Mouse (Mus musculus): ENCODE results near the gene Map3k9.

The Map3k9 gene

GRCm38 (mm10) chr12:81810417-81810816 lies 29.4 kb upstream of the Map3k9 start:
- Histone ChIP-seq H3K27me3 (ENCODE audit: insufficient read depth, low read length) (peaks cover 25% of the 10 kb centered on the region), H3K36me3 (ENCODE audit: insufficient read depth, low read length) (no peaks in the 10 kb centered on the region), H3K4me3 (replicated peaks; ENCODE audit: low read length) (no peak overlapping the region), H3K4me1 (replicated peaks; ENCODE audit: low read depth, low read length) (peaks cover 21% of the 10 kb centered on the region), H3K9me3 (ENCODE audit: low read length) (no peaks in the 10 kb centered on the region)
- TF ChIP-seq NANOG (IDR thresholded peaks at IDR 0.05; ENCODE audit: borderline replicate concordance, low read length), result no peak
- TF ChIP-seq POU5F1 (IDR thresholded peaks at IDR 0.05; ENCODE audit: borderline replicate concordance, low read length), result no peak

DNA sequence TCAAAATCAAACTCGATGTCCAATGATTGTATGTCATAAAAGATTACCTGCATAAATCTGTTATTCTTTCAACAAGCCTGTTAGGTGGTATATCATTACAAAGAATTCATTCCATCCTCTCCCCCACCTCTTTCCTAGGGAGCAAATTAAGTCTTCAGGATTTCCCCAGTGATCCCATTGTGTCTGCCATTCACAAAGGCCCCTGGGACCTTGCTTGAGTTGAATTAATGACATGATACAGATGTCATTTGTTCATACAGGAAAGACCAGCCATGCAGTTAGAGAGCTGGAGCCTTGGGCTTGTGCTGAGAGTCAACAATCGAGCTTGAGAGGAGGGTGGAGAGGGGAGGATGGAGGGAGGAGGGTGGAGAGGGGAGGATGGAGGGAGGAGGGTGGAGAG lies 27.6 kb upstream of the Map3k9 start:
- Histone ChIP-seq H3K4me3 (replicated peaks; ENCODE audit: low read length) (no peak overlapping the region), H3K36me3 (ENCODE audit: insufficient read depth, low read length) (no peaks in the 10 kb centered on the region), H3K27me3 (ENCODE audit: insufficient read depth, low read length) (peaks cover 25% of the 10 kb centered on the region), H3K4me1 (replicated peaks; ENCODE audit: low read depth, low read length) (peaks cover 37% of the 10 kb centered on the region), H3K9me3 (ENCODE audit: low read length) (no peaks in the 10 kb centered on the region)
- TF ChIP-seq CTCF (conservative IDR thresholded peaks at IDR 0.05; ENCODE audit: low read length) (no peak), POU5F1 (IDR thresholded peaks at IDR 0.05; ENCODE audit: borderline replicate concordance, low read length) (no peak), NANOG (IDR thresholded peaks at IDR 0.05; ENCODE audit: borderline replicate concordance, low read length) (no peak)

DNA sequence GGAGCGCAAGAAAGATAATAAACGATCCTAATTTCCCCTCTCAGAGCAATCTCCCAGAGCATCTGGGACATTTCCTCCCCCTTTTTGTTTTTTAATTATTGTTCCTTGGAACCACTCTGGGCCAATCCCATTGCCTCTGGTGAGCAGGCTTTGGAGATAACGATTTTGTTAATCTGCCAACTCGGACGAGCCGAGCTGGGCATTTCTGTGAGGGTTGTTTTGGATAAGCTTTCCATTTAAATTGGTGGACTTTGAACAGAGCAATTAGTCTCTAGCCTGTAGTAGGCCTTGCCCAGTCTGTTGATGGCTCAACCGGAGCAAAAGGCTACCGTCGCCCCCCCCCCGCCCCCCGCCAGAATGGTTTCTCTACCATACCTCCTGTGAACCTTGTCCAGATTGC lies 27.0 kb upstream of the Map3k9 start:
- Histone ChIP-seq H3K4me3 (replicated peaks; ENCODE audit: low read length) (peak overlapping the region; percentile 73; the same call in 1 of the 2 replicates), H3K27me3 (ENCODE audit: insufficient read depth, low read length) (peaks cover 23% of the 10 kb centered on the region), H3K9me3 (ENCODE audit: low read length) (no peaks in the 10 kb centered on the region), H3K4me1 (replicated peaks; ENCODE audit: low read depth, low read length) (peaks cover 43% of the 10 kb centered on the region), H3K36me3 (ENCODE audit: insufficient read depth, low read length) (no peaks in the 10 kb centered on the region)
- TF ChIP-seq NANOG (IDR thresholded peaks at IDR 0.05; ENCODE audit: borderline replicate concordance, low read length) (no peak), CTCF (conservative IDR thresholded peaks at IDR 0.05; ENCODE audit: low read length) (no peak), POU5F1 (IDR thresholded peaks at IDR 0.05; ENCODE audit: borderline replicate concordance, low read length) (no peak)

- H3K4me3 ChIP-seq (replicated peaks; ENCODE audit: low read length), result peak overlapping the region; percentile 73
- peaks cover 48% of the 10 kb centered on the region for H3K4me1 ChIP-seq (replicated peaks; ENCODE audit: low read depth, low read length)
- H3K9me3 ChIP-seq (ENCODE audit: low read length), result peaks cover 3% of the 10 kb centered on the region
- no peak for TF ChIP-seq CTCF (conservative IDR thresholded peaks at IDR 0.05; ENCODE audit: low read length)
- no peak for TF ChIP-seq NANOG (IDR thresholded peaks at IDR 0.05; ENCODE audit: borderline replicate concordance, low read length)
- TF ChIP-seq POU5F1 (IDR thresholded peaks at IDR 0.05; ENCODE audit: borderline replicate concordance, low read length), result no peak
- no peaks in the 10 kb centered on the region for H3K36me3 ChIP-seq (ENCODE audit: insufficient read depth, low read length)
- H3K27me3 ChIP-seq (ENCODE audit: insufficient read depth, low read length), result peaks cover 19% of the 10 kb centered on the region
Observed at GRCm38 (mm10) chr12:81807529-81807837, 26.5 kb upstream of the Map3k9 start.

DNA sequence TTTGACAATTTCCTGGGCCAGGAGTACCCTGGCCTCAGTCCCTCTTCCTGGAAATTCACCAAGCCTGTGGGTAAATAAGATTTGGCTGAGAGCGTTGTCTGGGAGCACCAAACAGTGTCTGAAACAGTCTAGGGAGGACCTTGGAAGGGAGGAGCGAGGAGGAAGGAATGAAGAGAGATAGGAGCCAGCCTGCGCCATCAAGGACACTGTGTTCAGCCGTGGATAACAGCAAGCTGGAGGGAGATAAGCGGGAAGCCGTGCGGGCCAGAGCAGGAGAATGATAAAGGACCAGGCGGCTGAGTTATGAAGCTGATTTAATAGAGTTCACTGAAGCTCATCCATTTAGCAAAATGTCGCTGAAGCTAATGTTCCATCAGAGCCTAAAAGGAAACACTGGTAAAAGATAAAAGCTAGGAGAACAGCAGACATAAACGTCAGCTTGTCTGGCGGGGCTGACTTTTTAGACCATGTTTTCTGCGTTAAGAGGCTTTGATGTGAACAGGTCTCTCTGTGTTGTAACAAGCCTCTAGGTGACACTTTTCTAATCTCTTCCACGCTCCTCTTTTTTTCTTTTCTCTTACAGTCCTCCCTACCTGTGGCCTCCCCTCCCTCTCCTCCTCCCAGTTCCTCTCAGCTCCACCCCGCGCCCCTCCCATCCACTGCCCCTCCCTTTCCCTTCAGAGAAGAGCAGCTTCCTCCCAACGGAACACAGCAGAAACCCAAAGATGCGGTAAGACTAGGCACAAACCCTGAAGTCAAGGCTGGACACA lies 26.0 kb upstream of the Map3k9 start:
- Histone ChIP-seq H3K4me3 (replicated peaks; ENCODE audit: low read length) (peak overlapping the region; percentile 73), H3K4me1 (replicated peaks; ENCODE audit: low read depth, low read length) (peaks cover 53% of the 10 kb centered on the region), H3K36me3 (ENCODE audit: insufficient read depth, low read length) (no peaks in the 10 kb centered on the region), H3K9me3 (ENCODE audit: low read length) (peaks cover 6% of the 10 kb centered on the region), H3K27me3 (ENCODE audit: insufficient read depth, low read length) (peaks cover 18% of the 10 kb centered on the region)
- TF ChIP-seq CTCF (conservative IDR thresholded peaks at IDR 0.05; ENCODE audit: low read length), result no peak
- TF ChIP-seq POU5F1 (IDR thresholded peaks at IDR 0.05; ENCODE audit: borderline replicate concordance, low read length), result no peak
- no peak for TF ChIP-seq NANOG (IDR thresholded peaks at IDR 0.05; ENCODE audit: borderline replicate concordance, low read length)

- no peaks in the 10 kb centered on the region for H3K36me3 ChIP-seq (ENCODE audit: insufficient read depth, low read length)
- H3K4me1 ChIP-seq (replicated peaks; ENCODE audit: low read depth, low read length), result peaks cover 53% of the 10 kb centered on the region
- TF ChIP-seq NANOG (IDR thresholded peaks at IDR 0.05; ENCODE audit: borderline replicate concordance, low read length), result no peak
- no peak for TF ChIP-seq POU5F1 (IDR thresholded peaks at IDR 0.05; ENCODE audit: borderline replicate concordance, low read length)
- TF ChIP-seq CTCF (conservative IDR thresholded peaks at IDR 0.05; ENCODE audit: low read length), result no peak
Observed at GRCm38 (mm10) chr12:81806114-81806513, 25.1 kb upstream of the Map3k9 start.

DNA sequence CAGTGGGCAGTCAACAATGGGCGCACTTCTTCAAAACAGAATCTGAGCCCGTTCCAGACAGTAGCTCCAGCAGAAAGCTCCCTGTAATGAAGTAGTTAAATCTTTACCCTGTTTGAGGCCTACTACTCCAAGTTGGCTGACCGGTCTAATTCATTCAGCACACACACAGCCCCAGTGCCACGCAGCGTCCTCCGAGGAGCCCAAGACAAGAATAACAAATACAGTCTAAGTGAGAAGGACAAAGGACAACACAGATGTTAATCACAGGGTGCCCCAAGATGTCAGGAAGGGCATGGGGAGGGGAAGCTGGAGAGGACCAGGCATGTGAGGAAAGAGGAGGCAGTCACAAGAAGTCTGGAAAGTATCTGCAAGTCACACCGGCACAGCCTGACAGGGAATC lies 22.8 kb upstream of the Map3k9 start:
- H3K4me1 ChIP-seq (replicated peaks; ENCODE audit: low read depth, low read length), result peaks cover 67% of the 10 kb centered on the region

More at GRCm38 (mm10) chr12:81806114-81806513, 25.1 kb upstream of the Map3k9 start:
- Histone ChIP-seq H3K9me3 (ENCODE audit: low read length) (peaks cover 6% of the 10 kb centered on the region), H3K4me3 (replicated peaks; ENCODE audit: low read length) (no peak overlapping the region), H3K27me3 (ENCODE audit: insufficient read depth, low read length) (peaks cover 18% of the 10 kb centered on the region)

DNA sequence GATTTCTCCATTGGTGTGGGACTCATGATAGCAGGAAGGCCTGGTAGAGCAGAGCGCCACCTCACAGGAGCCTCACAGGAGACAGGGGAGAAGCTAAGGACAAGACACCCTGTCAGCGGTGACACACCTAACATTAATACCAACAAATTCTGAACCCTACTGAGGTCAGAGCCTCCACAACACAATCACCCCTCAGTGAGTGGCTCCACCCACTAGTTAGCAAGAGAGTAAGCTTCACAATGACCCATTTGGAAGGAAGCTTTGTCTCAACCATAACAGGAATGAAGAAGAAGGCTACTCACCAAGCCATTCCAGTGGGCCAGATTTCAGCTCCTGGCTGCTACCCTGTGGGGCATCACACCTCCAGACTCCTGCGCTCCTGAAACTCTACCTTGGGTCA lies 22.0 kb upstream of the Map3k9 start:
- H3K27me3 ChIP-seq (ENCODE audit: insufficient read depth, low read length), result peaks cover 6% of the 10 kb centered on the region
- no peaks in the 10 kb centered on the region for H3K36me3 ChIP-seq (ENCODE audit: insufficient read depth, low read length)
- no peak overlapping the region for H3K4me3 ChIP-seq (replicated peaks; ENCODE audit: low read length)
- TF ChIP-seq CTCF (conservative IDR thresholded peaks at IDR 0.05; ENCODE audit: low read length) (no peak), POU5F1 (IDR thresholded peaks at IDR 0.05; ENCODE audit: borderline replicate concordance, low read length) (no peak), NANOG (IDR thresholded peaks at IDR 0.05; ENCODE audit: borderline replicate concordance, low read length) (0 out of 2 replicates have a peak, but pooled peaks have one; percentile 7)
- peaks cover 64% of the 10 kb centered on the region for H3K4me1 ChIP-seq (replicated peaks; ENCODE audit: low read depth, low read length)
- H3K9me3 ChIP-seq (ENCODE audit: low read length), result peaks cover 6% of the 10 kb centered on the region

More for the DNA sequence above, 22.8 kb upstream of the Map3k9 start:
- Histone ChIP-seq H3K36me3 (ENCODE audit: insufficient read depth, low read length) (no peaks in the 10 kb centered on the region), H3K27me3 (ENCODE audit: insufficient read depth, low read length) (peaks cover 10% of the 10 kb centered on the region), H3K4me3 (replicated peaks; ENCODE audit: low read length) (no peak overlapping the region), H3K9me3 (ENCODE audit: low read length) (peaks cover 6% of the 10 kb centered on the region)
- TF ChIP-seq POU5F1 (IDR thresholded peaks at IDR 0.05; ENCODE audit: borderline replicate concordance, low read length) (no peak), CTCF (conservative IDR thresholded peaks at IDR 0.05; ENCODE audit: low read length) (no peak), NANOG (IDR thresholded peaks at IDR 0.05; ENCODE audit: borderline replicate concordance, low read length) (no peak)

- H3K27me3 ChIP-seq (ENCODE audit: insufficient read depth, low read length), result peaks cover 6% of the 10 kb centered on the region
- peaks cover 49% of the 10 kb centered on the region for H3K4me1 ChIP-seq (replicated peaks; ENCODE audit: low read depth, low read length)
- H3K36me3 ChIP-seq (ENCODE audit: insufficient read depth, low read length), result no peaks in the 10 kb centered on the region
- TF ChIP-seq CTCF (conservative IDR thresholded peaks at IDR 0.05; ENCODE audit: low read length) (no peak), POU5F1 (IDR thresholded peaks at IDR 0.05; ENCODE audit: borderline replicate concordance, low read length) (no peak), NANOG (IDR thresholded peaks at IDR 0.05; ENCODE audit: borderline replicate concordance, low read length) (no peak)
- peaks cover 6% of the 10 kb centered on the region for H3K9me3 ChIP-seq (ENCODE audit: low read length)
- H3K4me3 ChIP-seq (replicated peaks; ENCODE audit: low read length), result no peak overlapping the region
Observed at GRCm38 (mm10) chr12:81801134-81801533, 20.2 kb upstream of the Map3k9 start.

All from E14TG2a.4 (cell line).